Mouse (Mus musculus): ENCODE measurements around the gene 4930451I11Rik. TPM values are rescaled to one million over a fixed set of nuclear protein-coding genes. Genes with fewer than 3 reads are reported as not detected.
A peak's percentile ranks its signal among the peaks of the same experiment; 100 is the strongest.

The 4930451I11Rik gene
- total RNA-seq (2021), result not detected
- long read RNA-seq, experiment 1, result 0 reads
- long read RNA-seq, experiment 2, result 0 reads

- no peak for DNase-seq (ENCODE audit: low spot score in 2 of 2)
Measured at GRCm38 (mm10) chr7:126831539-126831938, at the start of gene 4930451I11Rik. 4930451I11Rik (minus strand) TSS chr7:126831639.

- DNase-seq (ENCODE audit: low spot score in 2 of 2), result no peak
Measured at GRCm38 (mm10) chr7:126881040-126881439, 49.6 kb upstream of the 4930451I11Rik start.

- no peak for DNase-seq (ENCODE audit: low spot score in 2 of 2)
Measured at GRCm38 (mm10) chr7:126877239-126877638, 45.8 kb upstream of the 4930451I11Rik start.

- DNase-seq (ENCODE audit: low spot score in 2 of 2), result no peak
Measured at GRCm38 (mm10) chr7:126870520-126870891, 39.1 kb upstream of the 4930451I11Rik start.

GRCm38 (mm10) chr7:126869780-126870519 lies 38.5 kb upstream of the 4930451I11Rik start:
- DNase-seq (ENCODE audit: low spot score in 2 of 2), result no peak

GRCm38 (mm10) chr7:126868003-126868402 lies 36.6 kb upstream of the 4930451I11Rik start:
- DNase-seq (ENCODE audit: low spot score in 2 of 2), result no peak

GRCm38 (mm10) chr7:126867534-126867933 lies 36.1 kb upstream of the 4930451I11Rik start:
- DNase-seq (ENCODE audit: low spot score in 2 of 2), result no peak

- DNase-seq (ENCODE audit: low spot score in 2 of 2), result no peak
Measured at GRCm38 (mm10) chr7:126863791-126864190, 32.4 kb upstream of the 4930451I11Rik start.

- peak; percentile 92 to 96 for DNase-seq (ENCODE audit: low spot score in 2 of 2)
Measured at GRCm38 (mm10) chr7:126862147-126862784, 30.8 kb upstream of the 4930451I11Rik start, which contains the start of gene Ino80e. Ino80e (minus strand) TSS chr7:126862377.

- DNase-seq (ENCODE audit: low spot score in 2 of 2), result peak; percentile 90 to 96
Measured at GRCm38 (mm10) chr7:126861429-126862130, 30.1 kb upstream of the 4930451I11Rik start, which contains the start of gene Hirip3. Hirip3 (plus strand) TSS chr7:126861972.

- no peak for DNase-seq (ENCODE audit: low spot score in 2 of 2)
Measured at GRCm38 (mm10) chr7:126860987-126861386, 29.5 kb upstream of the 4930451I11Rik start.

- no peak for DNase-seq (ENCODE audit: low spot score in 2 of 2)
Measured at GRCm38 (mm10) chr7:126856741-126857420, 25.4 kb upstream of the 4930451I11Rik start.

GRCm38 (mm10) chr7:126855641-126856040 lies 24.2 kb upstream of the 4930451I11Rik start:
- no peak for DNase-seq (ENCODE audit: low spot score in 2 of 2)

GRCm38 (mm10) chr7:126853454-126853853 lies 22.0 kb upstream of the 4930451I11Rik start:
- DNase-seq (ENCODE audit: low spot score in 2 of 2), result no peak

- no peak for DNase-seq (ENCODE audit: low spot score in 2 of 2)
Measured at GRCm38 (mm10) chr7:126851192-126851591, 19.8 kb upstream of the 4930451I11Rik start.

GRCm38 (mm10) chr7:126850161-126850560 lies 18.7 kb upstream of the 4930451I11Rik start:
- DNase-seq (ENCODE audit: low spot score in 2 of 2), result no peak

- no peak for DNase-seq (ENCODE audit: low spot score in 2 of 2)
Measured at GRCm38 (mm10) chr7:126848794-126849193, 17.4 kb upstream of the 4930451I11Rik start.

GRCm38 (mm10) chr7:126847421-126848398 lies 16.3 kb upstream of the 4930451I11Rik start:
- DNase-seq (ENCODE audit: low spot score in 2 of 2), result no peak

GRCm38 (mm10) chr7:126847116-126847420 lies 15.6 kb upstream of the 4930451I11Rik start, which contains the start of gene Doc2a:
Doc2a (plus strand) TSS chr7:126847416.
- DNase-seq (ENCODE audit: low spot score in 2 of 2), result no peak

- no peak for DNase-seq (ENCODE audit: low spot score in 2 of 2)
Measured at GRCm38 (mm10) chr7:126845516-126845915, 14.1 kb upstream of the 4930451I11Rik start.

All from gastrocnemius, postnatal 4 days (tissue).